In the genomic region with DNA sequence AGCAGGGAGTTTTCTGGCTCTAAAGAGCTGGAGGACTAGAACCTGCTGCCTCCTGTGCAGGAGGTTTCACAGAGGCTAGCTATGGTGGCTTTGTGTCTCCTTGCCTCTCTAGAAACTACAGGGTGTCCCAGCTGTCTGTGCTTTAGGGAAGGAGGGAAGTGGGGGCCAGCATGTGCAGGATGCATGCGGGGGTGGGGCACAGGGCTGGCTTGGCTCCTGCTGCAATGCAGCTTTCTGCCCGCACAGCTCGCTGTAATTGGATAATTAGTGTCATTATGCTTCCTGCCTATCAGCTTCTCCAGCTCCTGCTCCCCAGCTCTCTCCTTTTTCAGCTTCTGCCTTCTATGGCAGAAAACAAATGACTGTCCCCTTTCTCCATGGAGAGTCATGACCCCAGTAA, we compare ENCODE assay signal across 13 mouse cellular contexts. TPM values are rescaled to one million over a fixed set of nuclear protein-coding genes. Genes with fewer than 3 reads are reported as not detected.
A peak's percentile ranks its signal among the peaks of the same experiment; 100 is the strongest.
DNase-seq lines count a peak whose midpoint lies in the region; ATAC-seq and TF ChIP-seq lines count a peak whose summit lies in the region.
"Had no signal": no experiment of that assay in that cellular context is flagged by ENCODE, and none has a peak within 500 bp of the region (broad histone marks: within the 10 kb centered on the region; RNA-seq: fewer than 3 reads in every experiment).

No protein-coding gene starts in this region.

- no peak overlapping the region for H3K9ac ChIP-seq in kidney, postnatal 0 days (ENCODE audit: low read depth, low read length)
- no peak overlapping the region for H3K9ac ChIP-seq in embryonic facial prominence, embryonic 14.5 days (ENCODE audit: low read depth, low read length)
- H3K9ac ChIP-seq: hindbrain, embryonic 14.5 days; liver, embryonic 12.5 days had no signal

- no peaks in the 10 kb centered on the region for H3K9me3 ChIP-seq in kidney, postnatal 0 days (replicated peaks; ENCODE audit: low read length)
- no peaks in the 10 kb centered on the region for H3K9me3 ChIP-seq in embryonic facial prominence, embryonic 14.5 days (ENCODE audit: control insufficient read depth, low read length)
- H3K9me3 ChIP-seq: liver, embryonic 12.5 days had no signal

- ATAC-seq in kidney, postnatal 0 days (replicated peaks; ENCODE audit: low FRiP score, low read depth): no peak
- no peak for ATAC-seq in embryonic facial prominence, embryonic 14.5 days (ENCODE audit: low read depth)
- ATAC-seq: liver, embryonic 12.5 days had no signal

- no peak for TF ChIP-seq CTCF in kidney, postnatal 0 days (IDR thresholded peaks at IDR 0.05; ENCODE audit: low read depth)

- peak; percentile 6 for DNase-seq in kidney, postnatal 0 days (ENCODE audit: low spot score)
- DNase-seq in kidney, postnatal 10 days: no peak
- DNase-seq in embryonic facial prominence, embryonic 14.5 days (ENCODE audit: low spot score): peak; percentile 8
- DNase-seq in layer of hippocampus, adult 8-10 months (ENCODE audit: low spot score in 2 of 2): peak; percentile 54 to 69
- DNase-seq in right cerebral cortex, postnatal 14 days: peak; percentile 22
- DNase-seq in heart, adult 8-10 months (ENCODE audit: low spot score): no peak
- no peak for DNase-seq in T-cell, adult 2 months (ENCODE audit: low spot score)
- DNase-seq: adrenal gland, postnatal 25 days; heart, adult 18-20 months; thymus, postnatal 4 days had no signal

- no peak overlapping the region for H3K4me3 ChIP-seq in kidney, postnatal 0 days (replicated peaks; ENCODE audit: low read depth, low read length)
- H3K4me3 ChIP-seq in embryonic facial prominence, embryonic 14.5 days (ENCODE audit: low read depth, low read length): no peak overlapping the region
- H3K4me3 ChIP-seq: liver, embryonic 12.5 days had no signal

- 48% methylated on average over 3 of the region's 3 CpGs for WGBS in kidney, postnatal 0 days
- WGBS in embryonic facial prominence, embryonic 14.5 days: 16% methylated on average over 2 of the region's 3 CpGs

- H3K27ac ChIP-seq in kidney, postnatal 0 days: no peak overlapping the region
- H3K27ac ChIP-seq in embryonic facial prominence, embryonic 14.5 days (replicated peaks; ENCODE audit: low read depth, low read length): no peak overlapping the region
- H3K27ac ChIP-seq: hindbrain, embryonic 14.5 days; liver, embryonic 12.5 days had no signal

- no peaks in the 10 kb centered on the region for H3K27me3 ChIP-seq in kidney, postnatal 0 days (ENCODE audit: insufficient read depth, low read length)
- no peaks in the 10 kb centered on the region for H3K27me3 ChIP-seq in embryonic facial prominence, embryonic 14.5 days (replicated peaks; ENCODE audit: control insufficient read depth, insufficient read depth, low read length)

- H3K4me1 ChIP-seq in kidney, postnatal 0 days (replicated peaks; ENCODE audit: insufficient read depth, low read length): no peaks in the 10 kb centered on the region
- H3K4me1 ChIP-seq in embryonic facial prominence, embryonic 14.5 days (ENCODE audit: control insufficient read depth, insufficient read depth, low read length): no peaks in the 10 kb centered on the region
- H3K4me1 ChIP-seq: liver, embryonic 12.5 days had no signal

- no peaks in the 10 kb centered on the region for H3K36me3 ChIP-seq in kidney, postnatal 0 days (ENCODE audit: insufficient read depth, low read length)
- no peaks in the 10 kb centered on the region for H3K36me3 ChIP-seq in embryonic facial prominence, embryonic 14.5 days (ENCODE audit: control insufficient read depth, insufficient read depth, low read length)
- H3K36me3 ChIP-seq: liver, embryonic 12.5 days had no signal

- H3K4me2 ChIP-seq in kidney, postnatal 0 days (ENCODE audit: low read length): no peak overlapping the region
- no peak overlapping the region for H3K4me2 ChIP-seq in embryonic facial prominence, embryonic 14.5 days (ENCODE audit: low read depth, low read length)
- H3K4me2 ChIP-seq: hindbrain, embryonic 14.5 days; liver, embryonic 12.5 days had no signal

RNA-seq across cellular contexts. Expression of a gene that starts 10.0 kb away (rescaled TPM):
- 0.11 and 0.22 TPM in 2 replicates for polyA plus RNA-seq in kidney, postnatal 0 days (2015; fragmentation: Nextera tagmentation; extraction: Ambion mirVana)
- 0.80 and 1.3 TPM in 2 replicates for polyA plus RNA-seq in embryonic facial prominence, embryonic 14.5 days (2014; fragmentation: Nextera tagmentation; extraction: Ambion mirVana)
- 100 to 1,000 TPM; 136 to 147 (median 141) TPM for total RNA-seq in layer of hippocampus, adult 8-10 months (2022)
- total RNA-seq in heart, adult 8-10 months (2022): under 1 TPM; 0.16 to 0.53 (median 0.21) TPM
- total RNA-seq: common myeloid progenitor, adult 5-6 weeks had no signal
- polyA plus RNA-seq: liver, embryonic 12.5 days had no signal

RNA-seq across cellular contexts. Expression of a gene that starts 29.5 kb away (rescaled TPM):
- polyA plus RNA-seq in kidney, postnatal 0 days (2015; fragmentation: Nextera tagmentation; extraction: Ambion mirVana): 90.4 and 93.4 TPM in 2 replicates
- polyA plus RNA-seq in embryonic facial prominence, embryonic 14.5 days (2014; fragmentation: Nextera tagmentation; extraction: Ambion mirVana): 263 and 311 TPM in 2 replicates
- 10 to 100 TPM; 15.7 to 23.0 (median 21.3) TPM for total RNA-seq in layer of hippocampus, adult 8-10 months (2022)
- 100 to 1,000 TPM; 152 to 198 (median 182) TPM for total RNA-seq in heart, adult 8-10 months (2022)

RNA-seq across cellular contexts. Expression of a gene that starts 54.1 kb away (rescaled TPM):
- polyA plus RNA-seq in kidney, postnatal 0 days (2015; fragmentation: Nextera tagmentation; extraction: Ambion mirVana): 40.3 and 49.3 TPM in 2 replicates
- 48.2 and 52.5 TPM in 2 replicates for polyA plus RNA-seq in embryonic facial prominence, embryonic 14.5 days (2014; fragmentation: Nextera tagmentation; extraction: Ambion mirVana)
- total RNA-seq in layer of hippocampus, adult 8-10 months (2022): 10 to 100 TPM in 3 of 4 experiments, 1 to 10 TPM in 1; 8.5 to 12.8 (median 11.0) TPM
- total RNA-seq in heart, adult 8-10 months (2022): 1 to 10 TPM; 5.0 to 6.3 (median 5.4) TPM

Comparison
In these comparisons a context has a peak if more than half of its experiments do, and no peak if none do; other contexts are left out.
1. DNase-seq: peak in kidney, postnatal 0 days (single experiment), embryonic facial prominence, embryonic 14.5 days (single experiment), layer of hippocampus, adult 8-10 months (2 of 2) and right cerebral cortex, postnatal 14 days (single experiment); none in kidney, postnatal 10 days (single experiment), heart, adult 8-10 months (single experiment) and T-cell, adult 2 months (single experiment).
2. RNA of a gene that starts 10.0 kb away (total RNA-seq): 136 to 147 TPM in layer of hippocampus, adult 8-10 months; 0.16 to 0.53 TPM in heart, adult 8-10 months; every median in the first group is over 10 times any median in the second.
3. RNA of a gene that starts 29.5 kb away (total RNA-seq): 152 to 198 TPM in heart, adult 8-10 months; 15.7 to 23.0 TPM in layer of hippocampus, adult 8-10 months; every median in the first group is over 4 times any median in the second.